Mouse (Mus musculus): ENCODE measurements around the gene 9130023H24Rik. TPM values are rescaled to one million over a fixed set of nuclear protein-coding genes. Genes with fewer than 3 reads are reported as not detected.

Gene 9130023H24Rik
- polyA plus RNA-seq, 1 experiment from 2014 or later, result 10.6 TPM

- H3K36me3 ChIP-seq, result peaks cover 48% of the 10 kb centered on the region
- H3K4me1 ChIP-seq (replicated peaks), result peaks cover 33% of the 10 kb centered on the region
- no peak overlapping the region for H3K27ac ChIP-seq
- H3K9ac ChIP-seq, result peak overlapping the region; percentile 51; the same call in 1 of the 2 replicates
- ATAC-seq (ENCODE audit: low FRiP score), result no peak
- no peaks in the 10 kb centered on the region for H3K9me3 ChIP-seq
- no peak overlapping the region for H3K4me3 ChIP-seq
- H3K4me2 ChIP-seq, result no peak overlapping the region
- H3K27me3 ChIP-seq, result peaks cover 2% of the 10 kb centered on the region; the same call in 1 of the 2 replicates
- WGBS, result 80% methylated on average over 18 of the region's 18 CpGs
Measured at GRCm38 (mm10) chr7:128244410-128245025, 6.7 kb upstream of the 9130023H24Rik start.

- Histone ChIP-seq H3K4me1 (replicated peaks) (peaks cover 39% of the 10 kb centered on the region), H3K9ac (0 out of 2 replicates have a peak overlapping the region, but pooled peaks have one; percentile 51), H3K27ac (no peak overlapping the region), H3K9me3 (no peaks in the 10 kb centered on the region), H3K27me3 (peaks cover 2% of the 10 kb centered on the region; the same call in 1 of the 2 replicates), H3K4me2 (no peak overlapping the region), H3K36me3 (peaks cover 48% of the 10 kb centered on the region), H3K4me3 (no peak overlapping the region)
- 49% methylated on average over 10 of the region's 10 CpGs for WGBS
- ATAC-seq (ENCODE audit: low FRiP score), result no peak
Measured at GRCm38 (mm10) chr7:128243921-128244320, 6.1 kb upstream of the 9130023H24Rik start.

- WGBS, result 96% methylated on average over 16 of the region's 16 CpGs
- Histone ChIP-seq H3K36me3 (peaks cover 48% of the 10 kb centered on the region), H3K9ac (no peak overlapping the region), H3K27ac (no peak overlapping the region), H3K9me3 (no peaks in the 10 kb centered on the region), H3K4me1 (replicated peaks) (peaks cover 41% of the 10 kb centered on the region), H3K4me2 (no peak overlapping the region), H3K27me3 (peaks cover 2% of the 10 kb centered on the region; the same call in 1 of the 2 replicates), H3K4me3 (no peak overlapping the region)
- ATAC-seq (ENCODE audit: low FRiP score), result no peak
Measured at GRCm38 (mm10) chr7:128242331-128242730, 4.5 kb upstream of the 9130023H24Rik start.

GRCm38 (mm10) chr7:128240131-128240784, 2.4 kb upstream of the 9130023H24Rik start:
- Histone ChIP-seq H3K36me3 (peaks cover 48% of the 10 kb centered on the region), H3K9me3 (no peaks in the 10 kb centered on the region), H3K4me1 (replicated peaks) (peaks cover 29% of the 10 kb centered on the region), H3K27me3 (no peaks in the 10 kb centered on the region), H3K27ac (no peak overlapping the region), H3K4me3 (no peak overlapping the region), H3K4me2 (no peak overlapping the region), H3K9ac (peak overlapping the region; percentile 36)
- 95% methylated on average over 27 of the region's 27 CpGs for WGBS
- ATAC-seq (ENCODE audit: low FRiP score), result no peak

- Histone ChIP-seq H3K4me3 (peak overlapping the region; percentile 70), H3K9me3 (no peaks in the 10 kb centered on the region), H3K36me3 (peaks cover 37% of the 10 kb centered on the region), H3K4me1 (replicated peaks) (peaks cover 29% of the 10 kb centered on the region), H3K4me2 (peak overlapping the region; percentile 63), H3K27ac (peak overlapping the region; percentile 98; the same call in 1 of the 2 replicates), H3K27me3 (no peaks in the 10 kb centered on the region), H3K9ac (peak overlapping the region; percentile 60; the same call in 1 of the 2 replicates)
- no peak for ATAC-seq (ENCODE audit: low FRiP score)
- WGBS, result 30% methylated on average over 4 of the region's 4 CpGs
Measured at GRCm38 (mm10) chr7:128238991-128239390, 1.2 kb upstream of the 9130023H24Rik start.

- WGBS, result 1% methylated on average over 25 of the region's 25 CpGs
- H3K9me3 ChIP-seq, result no peaks in the 10 kb centered on the region
- H3K4me2 ChIP-seq, result peak overlapping the region; percentile 93
- peak overlapping the region; percentile 70 for H3K4me3 ChIP-seq
- peaks cover 29% of the 10 kb centered on the region for H3K4me1 ChIP-seq (replicated peaks)
- no peak for ATAC-seq (ENCODE audit: low FRiP score)
- H3K36me3 ChIP-seq, result peaks cover 28% of the 10 kb centered on the region
- peak overlapping the region; percentile 80 for H3K9ac ChIP-seq
- H3K27me3 ChIP-seq, result no peaks in the 10 kb centered on the region
- H3K27ac ChIP-seq, result peak overlapping the region; percentile 98
Measured at GRCm38 (mm10) chr7:128237593-128237926, 271 bp downstream of the 9130023H24Rik start.

- Histone ChIP-seq H3K4me3 (peak within 1 kb of the TSS; percentile 70), H3K9me3 (no peaks in the 10 kb centered on the region), H3K27me3 (no peaks in the 10 kb centered on the region), H3K36me3 (peaks cover 22% of the 10 kb centered on the region), H3K4me2 (peak within 1 kb of the TSS; percentile 93), H3K27ac (peak within 1 kb of the TSS; percentile 98), H3K9ac (peak within 1 kb of the TSS; percentile 80), H3K4me1 (replicated peaks) (peaks cover 32% of the 10 kb centered on the region)
- 0 out of 2 replicates have a peak, but pooled peaks have one; percentile 4 for ATAC-seq (ENCODE audit: low FRiP score)
- 26% methylated on average over 37 of the region's 37 CpGs for WGBS
Measured at GRCm38 (mm10) chr7:128236856-128237592, 807 bp downstream of the 9130023H24Rik start, which contains the start of gene Armc5. Gene Armc5, plus strand, starts transcription at chr7:128237342.

GRCm38 (mm10) chr7:128236426-128236825, 1.4 kb downstream of the 9130023H24Rik start:
- no peak for ATAC-seq (ENCODE audit: low FRiP score)
- Histone ChIP-seq H3K9ac (peak overlapping the region; percentile 80; the same call in 1 of the 2 replicates), H3K4me1 (replicated peaks) (peaks cover 32% of the 10 kb centered on the region), H3K4me2 (peak overlapping the region; percentile 93), H3K9me3 (no peaks in the 10 kb centered on the region), H3K27ac (peak overlapping the region; percentile 98; the same call in 1 of the 2 replicates), H3K27me3 (no peaks in the 10 kb centered on the region), H3K36me3 (peaks cover 17% of the 10 kb centered on the region), H3K4me3 (0 out of 2 replicates have a peak overlapping the region, but pooled peaks have one; percentile 70)
- WGBS, result 96% methylated on average over 13 of the region's 13 CpGs

GRCm38 (mm10) chr7:128235481-128235880, 2.4 kb downstream of the 9130023H24Rik start:
- Histone ChIP-seq H3K27ac (no peak overlapping the region), H3K27me3 (no peaks in the 10 kb centered on the region), H3K4me2 (no peak overlapping the region), H3K4me1 (replicated peaks) (peaks cover 28% of the 10 kb centered on the region), H3K9ac (no peak overlapping the region), H3K4me3 (no peak overlapping the region), H3K36me3 (peaks cover 8% of the 10 kb centered on the region), H3K9me3 (no peaks in the 10 kb centered on the region)
- ATAC-seq (ENCODE audit: low FRiP score), result no peak
- WGBS, result 90% methylated on average over 1 of the region's 1 CpGs

- H3K36me3 ChIP-seq, result 0 out of 2 replicates have a peak, but pooled peaks cover under 1% of the 10 kb centered on the region
- H3K27me3 ChIP-seq, result no peaks in the 10 kb centered on the region
- H3K9ac ChIP-seq, result no peak overlapping the region
- peaks cover 23% of the 10 kb centered on the region for H3K4me1 ChIP-seq (replicated peaks)
- no peak overlapping the region for H3K27ac ChIP-seq
- H3K4me3 ChIP-seq, result no peak overlapping the region
- 86% methylated on average over 2 of the region's 2 CpGs for WGBS
- no peaks in the 10 kb centered on the region for H3K9me3 ChIP-seq
- H3K4me2 ChIP-seq, result no peak overlapping the region
- no peak for ATAC-seq (ENCODE audit: low FRiP score)
Measured at GRCm38 (mm10) chr7:128234796-128235195, 3.0 kb downstream of the 9130023H24Rik start.

GRCm38 (mm10) chr7:128231741-128232140, 6.1 kb downstream of the 9130023H24Rik start:
- no peak overlapping the region for H3K4me3 ChIP-seq
- no peak overlapping the region for H3K9ac ChIP-seq
- no peaks in the 10 kb centered on the region for H3K27me3 ChIP-seq
- H3K36me3 ChIP-seq, result no peaks in the 10 kb centered on the region
- H3K4me1 ChIP-seq (replicated peaks), result peaks cover 6% of the 10 kb centered on the region
- no peak overlapping the region for H3K4me2 ChIP-seq
- no peak for ATAC-seq (ENCODE audit: low FRiP score)
- WGBS, result 46% methylated on average over 8 of the region's 8 CpGs
- H3K9me3 ChIP-seq, result no peaks in the 10 kb centered on the region
- no peak overlapping the region for H3K27ac ChIP-seq

GRCm38 (mm10) chr7:128220936-128221335, 16.9 kb downstream of the 9130023H24Rik start:
- no peaks in the 10 kb centered on the region for H3K27me3 ChIP-seq
- H3K36me3 ChIP-seq, result no peaks in the 10 kb centered on the region
- H3K27ac ChIP-seq, result no peak overlapping the region
- no peaks in the 10 kb centered on the region for H3K9me3 ChIP-seq
- no peak overlapping the region for H3K4me2 ChIP-seq
- H3K4me1 ChIP-seq (replicated peaks), result no peaks in the 10 kb centered on the region
- 89% methylated on average over 3 of the region's 3 CpGs for WGBS
- H3K4me3 ChIP-seq, result no peak overlapping the region
- H3K9ac ChIP-seq, result no peak overlapping the region
- ATAC-seq (ENCODE audit: low FRiP score), result no peak

All from hindbrain, embryonic 13.5 days (tissue).